Mouse (Mus musculus) T-helper 2 cell (primary cell): ENCODE data around the gene Glis2.
"Not testable (repeated sequence)": the region's sequence is repeated elsewhere in the genome, so short reads cannot be mapped to it uniquely, and the experiment has no call there.

Experiments
- in situ Hi-C: fragments of 300-600 bp; cut with MboI, MseI; formaldehyde crosslinking; loops from one replicate; pipeline ENCODE4 v1.15.1; 2025; ENCODE audit warnings: high pct_unique_total_duplicates

The Glis2 gene

GRCm38 (mm10) chr16:4581179-4581578 is 13.3 kb upstream of the Glis2 start:
- in situ Hi-C loops: not testable (repeated sequence)

- in situ Hi-C loops: no loop called here
These were observed 10.7 kb upstream of the Glis2 start for GRCm38 (mm10) chr16:4583807-4584206.

GRCm38 (mm10) chr16:4584438-4584837 is 10.1 kb upstream of the Glis2 start:
- in situ Hi-C loops: no loop called here

GRCm38 (mm10) chr16:4585642-4586530 is 8.6 kb upstream of the Glis2 start:
- in situ Hi-C loops: no loop called here

- in situ Hi-C loops: no loop called here
These were observed 7.9 kb upstream of the Glis2 start for GRCm38 (mm10) chr16:4586531-4587123.

GRCm38 (mm10) chr16:4587516-4588210 is 6.8 kb upstream of the Glis2 start:
- in situ Hi-C loops: no loop called here

GRCm38 (mm10) chr16:4590236-4590635 is 4.3 kb upstream of the Glis2 start:
- in situ Hi-C loops: no loop called here

- in situ Hi-C loops: no loop called here
These were observed 1.3 kb upstream of the Glis2 start for GRCm38 (mm10) chr16:4592909-4593875.

GRCm38 (mm10) chr16:4594814-4595526 is 457 bp downstream of the Glis2 start:
- in situ Hi-C loops: no loop called here

- in situ Hi-C loops: no loop called here
These were observed 1.0 kb downstream of the Glis2 start for GRCm38 (mm10) chr16:4595527-4595963.

GRCm38 (mm10) chr16:4596141-4596728 is 1.7 kb downstream of the Glis2 start:
- in situ Hi-C loops: no loop called here

GRCm38 (mm10) chr16:4596836-4597235 is 2.3 kb downstream of the Glis2 start:
- in situ Hi-C loops: no loop called here

- in situ Hi-C loops: no loop called here
These were observed 2.8 kb downstream of the Glis2 start for GRCm38 (mm10) chr16:4597296-4597695.

- in situ Hi-C loops: no loop called here
These were observed 3.5 kb downstream of the Glis2 start for GRCm38 (mm10) chr16:4598041-4598440.

GRCm38 (mm10) chr16:4598891-4599543 is 4.5 kb downstream of the Glis2 start:
- in situ Hi-C loops: no loop called here

GRCm38 (mm10) chr16:4599616-4600015 is 5.1 kb downstream of the Glis2 start:
- in situ Hi-C loops: loop anchor here (5.0 kb wide), 1 partner anchor 297 kb away; no protein-coding TSS in a partner anchor

GRCm38 (mm10) chr16:4600701-4601310 is 6.3 kb downstream of the Glis2 start:
- in situ Hi-C loops: loop anchor here (5.0 kb wide), 1 partner anchor 299 kb away; no protein-coding TSS in a partner anchor

- in situ Hi-C loops: loop anchor here (5.0 kb wide), 1 partner anchor 300 kb away; no protein-coding TSS in a partner anchor
These were observed 7.7 kb downstream of the Glis2 start for GRCm38 (mm10) chr16:4602189-4602588.
